Mouse (Mus musculus) adrenal gland, postnatal 4 days (tissue): ENCODE data around the gene Lrp5. TPM values are rescaled to one million over a fixed set of nuclear protein-coding genes. Genes with fewer than 3 reads are reported as not detected.
A peak's percentile ranks its signal among the peaks of the same experiment; 100 is the strongest.
"Not testable (repeated sequence)": the region's sequence is repeated elsewhere in the genome, so short reads cannot be mapped to it uniquely, and the experiment has no call there.

Source experiments
- DNase-seq, 2 experiments: peaks; one replicate each; pipeline ENCODE4 v3.0.0; 2021 to 2022; ENCODE audit warnings: low spot score in 2 of 2, mixed read lengths in 2 of 2
- total RNA-seq, 2 experiments: library from RNA; stranded (reverse); gene quantifications; 2 replicates each; pipeline ENCODE4 v1.2.3; 2021

The Lrp5 gene
- total RNA-seq, 2 experiments from 2014 or later, result 109 to 117 TPM

DNA sequence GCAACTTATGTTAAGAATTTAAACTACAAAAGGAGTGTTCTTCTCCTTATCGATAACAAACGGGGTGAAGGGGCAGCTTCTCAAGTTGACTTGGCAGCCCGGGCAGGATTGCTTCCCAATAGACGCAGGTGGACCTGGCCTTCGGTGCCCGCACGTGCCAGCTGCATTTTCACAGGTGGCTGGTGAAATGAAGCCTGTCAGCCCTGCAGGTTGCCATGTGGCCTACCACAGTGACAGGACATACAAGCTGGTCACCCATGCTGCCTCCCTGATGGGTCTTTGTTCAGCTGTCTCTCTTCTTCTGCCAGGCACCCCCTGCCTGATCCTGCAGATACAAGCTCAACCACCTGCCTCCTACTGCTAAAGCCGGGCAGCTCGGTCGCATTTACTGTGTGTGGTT, 65.5 kb downstream of the Lrp5 start:
- no peak for DNase-seq

DNA sequence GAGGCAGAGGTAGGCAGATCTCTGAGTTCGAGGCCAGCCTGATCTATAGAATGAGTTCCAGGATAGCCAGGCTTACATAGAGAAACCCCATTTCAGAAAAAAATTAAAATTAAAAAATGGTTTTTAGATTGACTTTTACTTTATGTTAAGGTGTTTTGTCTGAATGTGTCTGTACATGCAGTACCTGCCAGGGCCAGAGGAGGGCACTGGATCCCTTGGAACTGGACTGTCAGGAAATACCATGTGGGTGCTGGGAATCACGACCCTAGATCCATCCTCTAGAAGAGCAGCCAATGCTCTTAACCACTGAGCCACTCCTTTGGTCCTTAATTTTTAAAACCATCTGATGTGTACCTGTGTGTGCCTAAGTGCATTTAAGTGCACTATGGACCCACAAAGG, 67.0 kb downstream of the Lrp5 start:
- no peak for DNase-seq

GRCm38 (mm10) chr19:3613991-3614390, 72.4 kb downstream of the Lrp5 start:
- no peak for DNase-seq

GRCm38 (mm10) chr19:3612534-3613273, 73.7 kb downstream of the Lrp5 start:
- DNase-seq, result no peak

- no peak for DNase-seq
Observed at GRCm38 (mm10) chr19:3611730-3612129, 74.6 kb downstream of the Lrp5 start.

DNA sequence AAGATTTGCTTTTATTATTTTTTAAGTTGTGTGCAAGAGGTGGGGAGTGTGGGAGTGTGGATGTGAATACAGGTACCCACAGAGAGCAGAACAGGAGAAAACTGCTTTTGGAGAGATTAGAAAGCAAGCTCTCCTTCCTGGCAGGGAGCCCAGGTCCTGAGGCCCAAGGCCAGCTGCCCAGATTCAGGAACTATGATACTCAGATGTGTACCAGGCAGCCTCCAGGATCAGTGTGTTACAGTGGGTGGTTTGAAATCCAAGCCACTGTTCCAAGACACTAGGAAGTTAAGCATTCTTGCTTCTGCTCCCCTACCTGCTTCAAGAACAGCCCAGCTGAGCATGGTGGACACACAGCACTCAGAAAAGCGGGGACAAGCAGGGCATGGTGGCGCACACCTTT, 75.5 kb downstream of the Lrp5 start:
- DNase-seq, result no peak

GRCm38 (mm10) chr19:3609826-3610225, 76.5 kb downstream of the Lrp5 start:
- DNase-seq, result no peak

GRCm38 (mm10) chr19:3594316-3594715, 92.0 kb downstream of the Lrp5 start:
- DNase-seq, result no peak

- no peak for DNase-seq
Observed at GRCm38 (mm10) chr19:3593379-3594055, 92.8 kb downstream of the Lrp5 start.

GRCm38 (mm10) chr19:3589968-3590367, 96.4 kb downstream of the Lrp5 start:
- no peak for DNase-seq

DNA sequence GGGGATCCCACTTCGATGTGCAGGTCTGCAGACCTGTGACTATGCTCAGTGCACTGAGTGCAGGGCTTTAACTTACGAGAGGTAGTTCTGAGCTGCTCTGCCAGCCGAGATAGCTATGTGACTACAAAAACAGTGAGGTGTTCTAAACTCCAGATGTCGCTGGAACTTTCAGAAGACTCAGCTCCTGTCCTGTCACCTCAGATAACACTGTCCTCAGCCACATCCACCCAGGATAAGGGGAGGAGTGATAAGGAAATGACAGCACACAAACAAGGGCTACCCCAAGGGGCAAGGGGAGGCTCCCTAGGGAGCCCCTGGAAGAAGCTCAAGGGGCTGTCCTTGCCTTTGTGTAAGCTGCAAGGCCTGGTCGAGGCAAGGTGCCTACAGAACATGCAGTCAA, 96.8 kb downstream of the Lrp5 start:
- DNase-seq, result no peak

DNA sequence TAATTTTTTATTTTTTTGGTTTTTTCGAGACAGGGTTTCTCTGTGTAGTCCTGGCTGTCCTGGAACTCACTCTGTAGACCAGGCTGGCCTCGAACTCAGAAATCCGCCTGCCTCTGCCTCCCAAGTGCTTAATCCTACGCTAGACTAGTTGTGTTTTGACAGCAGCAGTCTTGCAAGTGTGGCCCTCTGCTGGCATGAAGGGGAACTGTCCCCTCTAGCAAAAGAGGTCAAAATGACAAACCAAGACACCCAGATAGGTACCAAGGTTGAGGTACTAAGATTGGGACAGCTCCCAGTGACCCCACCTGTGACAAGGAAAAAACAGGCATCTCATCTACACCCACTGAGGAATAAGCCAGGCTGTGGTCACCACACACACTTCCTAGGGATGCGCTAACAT, 98.6 kb downstream of the Lrp5 start:
- DNase-seq, result not testable (repeated sequence)

DNA sequence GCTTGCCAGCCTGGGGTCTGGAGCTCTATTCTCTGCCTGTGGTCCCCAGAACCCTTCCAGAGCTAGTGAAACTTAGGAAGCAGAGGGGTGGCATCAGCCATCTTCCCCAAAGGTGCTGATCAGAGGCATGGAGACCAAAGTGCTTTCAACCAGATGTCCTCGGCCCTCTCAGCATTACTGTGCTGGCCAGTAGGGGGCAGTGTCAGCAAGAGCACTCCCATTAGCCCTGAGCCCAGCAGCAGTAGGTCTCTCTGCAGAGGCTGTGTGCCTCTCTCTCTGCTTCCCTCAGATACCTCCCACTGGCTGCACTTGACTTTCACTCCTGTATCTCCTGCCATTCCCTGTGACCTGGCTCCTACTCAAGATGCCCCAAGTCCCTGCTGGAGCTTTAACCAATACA, 99.8 kb downstream of the Lrp5 start:
- DNase-seq, result peak in 1 of 2 experiments; percentile 33

DNA sequence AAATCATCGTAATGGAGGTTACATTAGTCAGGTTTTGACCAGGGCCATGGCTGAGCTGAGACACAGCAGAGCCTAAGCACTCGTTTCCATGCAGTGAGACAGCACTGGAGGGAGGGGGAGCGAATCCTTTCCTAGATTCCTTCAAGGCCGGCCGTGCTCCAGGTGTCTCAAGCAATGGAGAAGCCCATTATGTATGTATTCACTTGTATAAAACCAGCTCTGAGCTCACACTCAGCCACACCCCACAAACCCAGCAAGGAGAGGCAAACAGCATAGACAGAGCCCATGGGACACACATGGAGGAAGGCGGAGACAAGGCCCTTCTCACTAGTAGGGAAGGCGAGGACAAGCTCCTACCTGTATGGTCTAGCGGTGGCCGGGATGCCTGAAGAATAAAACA, 100.3 kb downstream of the Lrp5 start:
- DNase-seq, result no peak

GRCm38 (mm10) chr19:3581326-3581725, 105.0 kb downstream of the Lrp5 start:
- DNase-seq, result no peak

DNA sequence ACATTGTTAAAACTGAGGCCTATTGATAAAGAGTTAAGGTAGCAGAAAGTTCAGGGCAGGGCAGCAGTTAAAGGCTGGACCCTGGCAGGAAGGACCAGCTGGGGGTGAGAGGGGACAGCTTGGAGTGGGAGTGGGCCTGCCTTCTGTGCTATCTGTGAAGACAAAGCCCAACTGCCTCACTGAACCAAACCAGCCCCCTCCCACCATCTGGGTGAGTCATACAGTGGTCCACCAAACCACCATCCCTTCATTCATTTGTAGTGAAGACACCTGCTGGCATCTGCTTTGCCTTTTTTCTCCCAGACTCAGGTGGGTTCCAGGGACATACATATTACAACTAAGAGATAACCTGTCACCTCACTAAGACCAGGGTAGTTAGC, 108.5 kb downstream of the Lrp5 start:
- DNase-seq, result no peak

GRCm38 (mm10) chr19:3577265-3577910, 109.0 kb downstream of the Lrp5 start:
- DNase-seq, result no peak

DNA sequence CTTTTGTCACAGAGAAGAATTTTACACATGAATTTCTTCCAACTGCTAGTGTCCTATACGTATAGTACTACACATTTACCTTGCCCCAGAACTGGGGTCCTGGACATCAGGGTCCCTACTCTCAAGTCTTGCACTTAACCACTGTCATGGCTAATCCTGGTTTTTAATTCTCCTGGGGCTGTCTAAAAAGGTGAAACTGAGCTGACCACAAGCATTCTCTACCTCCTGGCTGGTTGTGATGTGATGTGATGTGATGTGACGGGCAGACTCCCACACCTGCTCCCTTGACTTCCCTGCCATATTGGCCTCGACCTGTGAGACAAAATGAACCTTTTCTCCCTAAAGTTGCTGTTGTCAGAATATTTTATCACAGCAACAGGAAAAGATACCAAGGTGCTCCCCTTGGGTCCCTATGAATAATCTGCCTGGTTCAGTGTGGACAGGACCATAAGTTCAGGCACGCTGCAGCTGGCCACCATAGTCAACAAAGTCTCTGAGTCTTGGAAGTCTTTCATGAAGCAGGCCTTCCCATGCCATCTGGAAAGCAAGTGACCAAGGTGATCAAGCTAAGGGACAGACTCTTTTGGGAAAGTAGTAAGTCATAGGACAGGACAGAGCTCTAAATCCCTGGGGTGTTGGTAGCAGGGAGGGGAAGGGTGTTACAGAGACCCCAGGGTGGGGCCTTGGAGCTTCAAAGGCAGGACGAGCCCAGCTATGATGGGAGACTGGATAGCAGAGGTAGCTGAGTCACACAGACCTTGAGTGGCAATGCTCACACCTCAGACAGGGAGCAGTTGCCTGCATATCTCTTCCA, 109.7 kb downstream of the Lrp5 start:
- DNase-seq, result no peak

- DNase-seq, result peak; percentile 93 to 97
Observed at GRCm38 (mm10) chr19:3575632-3576384, 110.6 kb downstream of the Lrp5 start, which contains the start of gene Ppp6r3. Ppp6r3 (minus strand) TSS chr19:3575749.

- DNase-seq, result no peak
Observed at GRCm38 (mm10) chr19:3575276-3575631, 111.1 kb downstream of the Lrp5 start.

GRCm38 (mm10) chr19:3574593-3575094, 111.7 kb downstream of the Lrp5 start:
- no peak for DNase-seq
